Mouse (Mus musculus) liver, embryonic 14.5 days (tissue): ENCODE measurements around the gene Rph3a. TPM values are rescaled to one million over a fixed set of nuclear protein-coding genes. Genes with fewer than 3 reads are reported as not detected.

Experiments used
- ATAC-seq: fragments of 200-750 bp; cut with Nextera tagmentation; 2 replicates; pipeline ENCODE4 v1.8.0; 2017; ENCODE audit warnings: moderate number of reproducible peaks, mild to moderate bottlenecking, moderate library complexity; ENCODE audit not compliant: insufficient read depth
- DNase-seq, 3 experiments: peaks; one replicate each; pipeline ENCODE4 v3.0.0-alpha.2; 2012 to 2013; ENCODE audit warnings: low read depth in 3 of 3, low spot score in 3 of 3
- H3K27ac ChIP-seq: fragments of 300-500 bp; sonication (generic); 2 replicates; pipeline ENCODE4 v1.5.1; 2014; ENCODE audit warnings: moderate library complexity, mild to moderate bottlenecking, control low read depth, inconsistent platforms
- H3K27me3 ChIP-seq: fragments of 300-500 bp; sonication (generic); 2 replicates; pipeline ENCODE4 v1.6.1; 2014; ENCODE audit warnings: mild to moderate bottlenecking, low read length, moderate library complexity; ENCODE audit not compliant: control insufficient read depth, insufficient read depth
- H3K36me3 ChIP-seq: fragments of 300-500 bp; sonication (generic); replicated peaks from 2 replicates; pipeline ENCODE4 v1.6.1; 2014; ENCODE audit warnings: low read depth; ENCODE audit not compliant: control insufficient read depth, insufficient read depth
- H3K4me1 ChIP-seq, 2 experiments: fragments of 200-500 bp in 1 of 2; fragments of 300-500 bp in 1 of 2; sonication (generic) in 1 of 2; replicated peaks; 2 replicates each; pipeline ENCODE4 v1.6.1; 2012 to 2014; ENCODE audit warnings: antibody characterized with exemption in 1 of 2, inconsistent platforms in 1 of 2, low read length in 1 of 2; ENCODE audit not compliant: control insufficient read depth in 2 of 2, insufficient read depth in 2 of 2
- H3K4me2 ChIP-seq: fragments of 300-500 bp; sonication (generic); 2 replicates; pipeline ENCODE4 v1.6.1; 2014; ENCODE audit warnings: low read depth, mild to moderate bottlenecking, control low read depth, moderate library complexity
- H3K4me3 ChIP-seq, 2 experiments: fragments of 200-500 bp in 1 of 2; fragments of 300-500 bp in 1 of 2; sonication (generic) in 1 of 2; 2 replicates each; pipeline ENCODE4 v1.5.1; 2012 to 2014; ENCODE audit warnings: low read depth in 2 of 2, low read length in 2 of 2, mild to moderate bottlenecking in 2 of 2, control low read depth in 1 of 2, inconsistent platforms in 1 of 2, moderate library complexity in 1 of 2; ENCODE audit not compliant: insufficient read depth in 1 of 2
- H3K9ac ChIP-seq: fragments of 300-500 bp; sonication (generic); replicated peaks from 2 replicates; pipeline ENCODE4 v1.6.1; 2014; ENCODE audit warnings: mild to moderate bottlenecking, control low read depth, moderate library complexity
- H3K9me3 ChIP-seq: fragments of 300-500 bp; sonication (generic); 2 replicates; pipeline ENCODE4 v1.6.1; 2016; ENCODE audit warnings: low read length, mixed read lengths; ENCODE audit not compliant: control insufficient read depth
- CTCF ChIP-seq: IDR thresholded peaks from 2 replicates; pipeline ENCODE4 v1.5.1; 2016; ENCODE audit warnings: antibody characterized with exemption, low read depth, control low read depth
- EP300 ChIP-seq: IDR thresholded peaks from 2 replicates; pipeline ENCODE4 v1.6.1; 2016; ENCODE audit warnings: antibody characterized with exemption, low read depth
- WGBS: fragments of 180-500 bp; shearing (Covaris S2); extraction: QIAGEN DNeasy Blood & Tissue Kit; methylation state at CpG from one replicate; pipeline ENCODE4 v1.1.7; 2014; ENCODE audit not compliant: insufficient replicate concordance; 5-methylcytosine and 5-hydroxymethylcytosine counted together
- polyA plus RNA-seq, 2 experiments: library from polyadenylated mRNA; depleted of rRNA in 1 of 2; stranded (reverse) in 1 of 2; unstranded in 1 of 2; fragments of >200 nt; fragmentation: Nextera tagmentation in 1 of 2; extraction: Ambion mirVana in 1 of 2; gene quantifications; 2 replicates each; pipeline versions ENCODE4 v1.2.1 to v1.2.3; 2012 to 2014

Rph3a gene
- polyA plus RNA-seq, 2 experiments, result not detected

GRCm38 (mm10) chr5:121003781-121004180 lies 6.1 kb downstream of the Rph3a start:
- TF ChIP-seq EP300, result no peak
- TF ChIP-seq CTCF, result no peak
- H3K9me3 ChIP-seq, result no peaks in the 10 kb centered on the region
- DNase-seq, result no peak
- no peaks in the 10 kb centered on the region for H3K4me1 ChIP-seq
- H3K36me3 ChIP-seq, result no peaks in the 10 kb centered on the region
- no peaks in the 10 kb centered on the region for H3K27me3 ChIP-seq
- ATAC-seq, result no peak
- no peak overlapping the region for H3K27ac ChIP-seq
- H3K9ac ChIP-seq, result no peak overlapping the region
- no peak overlapping the region for H3K4me2 ChIP-seq
- 21% methylated on average over 17 of the region's 17 CpGs for WGBS
- H3K4me3 ChIP-seq, result no peak overlapping the region

DNA sequence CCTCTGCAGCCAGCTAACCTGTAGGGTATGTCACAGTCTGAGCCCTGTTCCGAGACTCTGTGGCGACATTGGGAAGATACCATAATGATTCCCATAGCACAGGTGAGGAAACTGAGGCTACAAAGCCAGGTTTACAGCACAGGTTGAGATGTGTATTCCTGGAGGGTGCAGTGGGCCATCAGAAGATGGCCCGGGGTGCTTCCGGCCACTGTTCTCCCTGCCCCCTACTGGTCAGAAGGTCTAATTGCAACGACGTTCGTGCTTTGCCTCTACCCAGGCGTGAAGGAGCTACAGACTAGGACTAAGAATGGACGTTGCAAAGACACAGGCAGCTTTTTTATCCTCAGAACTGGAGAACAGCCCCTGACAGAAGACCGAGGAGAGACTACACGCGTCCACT lies 10.3 kb downstream of the Rph3a start:
- TF ChIP-seq CTCF (peak; percentile 74), EP300 (no peak)
- Histone ChIP-seq H3K9ac (no peak overlapping the region), H3K4me3 (no peak overlapping the region), H3K27me3 (no peaks in the 10 kb centered on the region), H3K4me1 (no peaks in the 10 kb centered on the region), H3K27ac (no peak overlapping the region), H3K9me3 (no peaks in the 10 kb centered on the region), H3K4me2 (no peak overlapping the region), H3K36me3 (no peaks in the 10 kb centered on the region)
- no peak for DNase-seq
- no peak for ATAC-seq
- 27% methylated on average over 12 of the region's 12 CpGs for WGBS

DNA sequence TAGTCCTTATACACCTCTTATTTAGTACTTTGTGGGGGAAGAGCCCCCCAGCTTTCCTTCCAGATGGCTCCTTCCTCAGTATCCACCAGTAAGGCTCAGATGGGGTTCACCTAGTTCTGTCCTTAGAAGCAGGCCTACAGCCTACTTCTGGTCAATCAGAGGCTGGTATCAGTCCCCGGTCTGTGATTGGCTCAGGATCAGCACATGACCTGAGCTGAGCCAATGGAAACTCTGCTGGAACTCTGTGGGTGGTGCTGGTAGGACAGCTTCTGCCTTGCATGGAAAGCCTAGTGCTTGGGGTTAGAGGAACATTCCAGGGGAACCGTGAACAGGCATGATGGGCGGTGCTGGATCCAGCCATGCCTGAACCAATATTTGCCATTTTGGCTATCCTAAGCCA lies 21.5 kb downstream of the Rph3a start:
- Histone ChIP-seq H3K27me3 (no peaks in the 10 kb centered on the region), H3K9ac (no peak overlapping the region), H3K4me3 (no peak overlapping the region), H3K36me3 (no peaks in the 10 kb centered on the region), H3K4me1 (no peaks in the 10 kb centered on the region), H3K4me2 (no peak overlapping the region), H3K9me3 (no peaks in the 10 kb centered on the region), H3K27ac (no peak overlapping the region)
- ATAC-seq, result no peak
- DNase-seq, result no peak
- TF ChIP-seq CTCF (no peak), EP300 (no peak)
- WGBS, result 68% methylated on average over 3 of the region's 3 CpGs

DNA sequence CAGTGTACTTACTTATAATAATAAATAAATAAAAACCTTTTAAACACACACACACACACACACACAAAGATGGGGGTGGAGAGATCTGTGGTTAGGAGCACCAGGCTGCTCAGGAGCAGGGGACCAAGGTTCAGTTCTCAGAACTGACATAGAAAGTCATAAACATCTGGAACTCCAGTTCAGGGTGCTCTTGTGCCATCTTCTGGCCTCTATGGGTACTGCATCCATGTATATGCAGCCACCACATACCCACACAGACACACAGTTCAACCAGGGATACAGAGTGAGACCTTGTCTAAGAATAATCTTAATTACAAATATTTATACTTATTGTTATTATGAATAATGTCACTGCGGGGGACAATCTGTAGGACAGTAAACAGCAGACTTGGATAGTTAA lies 26.9 kb downstream of the Rph3a start:
- no peak for TF ChIP-seq EP300
- TF ChIP-seq CTCF, result peak; percentile 50; the same call in 1 of the 2 replicates
- Histone ChIP-seq H3K4me3 (no peak overlapping the region), H3K27me3 (no peaks in the 10 kb centered on the region), H3K4me2 (no peak overlapping the region), H3K27ac (no peak overlapping the region), H3K36me3 (no peaks in the 10 kb centered on the region), H3K4me1 (no peaks in the 10 kb centered on the region), H3K9me3 (no peaks in the 10 kb centered on the region), H3K9ac (no peak overlapping the region)
- no peak for ATAC-seq
- DNase-seq, result no peak
- 69% methylated on average over 1 of the region's 1 CpGs for WGBS

- H3K4me3 ChIP-seq, result no peak overlapping the region
- H3K27me3 ChIP-seq, result no peaks in the 10 kb centered on the region
- no peak overlapping the region for H3K9ac ChIP-seq
- ATAC-seq (no peak), DNase-seq (no peak)
- no peaks in the 10 kb centered on the region for H3K36me3 ChIP-seq
- H3K4me2 ChIP-seq, result no peak overlapping the region
- H3K9me3 ChIP-seq, result no peaks in the 10 kb centered on the region
- H3K4me1 ChIP-seq, result no peaks in the 10 kb centered on the region
- TF ChIP-seq EP300 (no peak), CTCF (no peak)
- 71% methylated on average over 11 of the region's 11 CpGs for WGBS
- no peak overlapping the region for H3K27ac ChIP-seq
These were observed 28.7 kb downstream of the Rph3a start for GRCm38 (mm10) chr5:120981211-120981610.
